Mouse (Mus musculus): ENCODE data around the gene Svs6. TPM values are rescaled to one million over a fixed set of nuclear protein-coding genes. Genes with fewer than 3 reads are reported as not detected.
"Not testable (repeated sequence)": the region's sequence is repeated elsewhere in the genome, so short reads cannot be mapped to it uniquely, and the experiment has no call there.

The Svs6 gene
- not detected in 2 replicates for polyA plus RNA-seq (2015; fragmentation: Nextera tagmentation; extraction: Ambion mirVana)

DNA sequence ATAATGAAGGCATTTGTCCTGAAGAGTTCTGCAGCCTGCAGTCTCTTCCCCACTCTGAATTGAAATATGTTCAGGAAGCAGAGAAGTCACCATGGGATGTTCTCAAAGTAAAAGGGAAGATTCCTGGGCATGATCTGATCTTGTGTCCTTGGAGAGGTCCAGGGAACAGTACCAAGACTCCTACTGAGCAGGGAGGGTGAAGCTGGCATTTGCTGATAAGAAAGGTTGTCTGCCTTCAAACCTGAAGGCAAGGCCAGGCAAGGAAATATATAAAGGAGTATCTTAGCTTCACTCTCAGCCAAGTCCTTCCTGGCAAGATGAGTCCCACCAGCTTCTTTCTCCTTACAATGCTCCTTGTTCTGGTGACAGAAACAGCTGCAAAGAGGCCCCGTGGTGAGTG is at the start of gene Svs6:
Gene Svs6, plus strand, starts transcription at position 301 of the 400 bp plus-strand sequence.
- H3K9ac ChIP-seq (replicated peaks); ATAC-seq (replicated peaks); H3K27me3 ChIP-seq; H3K4me2 ChIP-seq (replicated peaks); H3K27ac ChIP-seq (replicated peaks); H3K9me3 ChIP-seq; H3K36me3 ChIP-seq; H3K4me1 ChIP-seq; H3K4me3 ChIP-seq: not testable (repeated sequence)
- 85% methylated on average over 1 of the region's 1 CpGs for WGBS

GRCm38 (mm10) chr2:164278359-164278758 is 38.2 kb upstream of the Svs6 start, which contains the start of gene Svs4:
Gene Svs4 (minus strand): TSS chr2:164278459.
- no peak within 1 kb of the TSS for H3K4me3 ChIP-seq
- H3K9ac ChIP-seq (replicated peaks) = no peak within 1 kb of the TSS
- H3K27ac ChIP-seq (replicated peaks) = no peak within 1 kb of the TSS
- no peak for ATAC-seq (replicated peaks)
- H3K9me3 ChIP-seq = no peaks in the 10 kb centered on the region
- no peaks in the 10 kb centered on the region for H3K27me3 ChIP-seq
- no peak within 1 kb of the TSS for H3K4me2 ChIP-seq (replicated peaks)
- no peaks in the 10 kb centered on the region for H3K36me3 ChIP-seq
- 96% methylated on average over 4 of the region's 4 CpGs for WGBS
- H3K4me1 ChIP-seq = no peaks in the 10 kb centered on the region

DNA sequence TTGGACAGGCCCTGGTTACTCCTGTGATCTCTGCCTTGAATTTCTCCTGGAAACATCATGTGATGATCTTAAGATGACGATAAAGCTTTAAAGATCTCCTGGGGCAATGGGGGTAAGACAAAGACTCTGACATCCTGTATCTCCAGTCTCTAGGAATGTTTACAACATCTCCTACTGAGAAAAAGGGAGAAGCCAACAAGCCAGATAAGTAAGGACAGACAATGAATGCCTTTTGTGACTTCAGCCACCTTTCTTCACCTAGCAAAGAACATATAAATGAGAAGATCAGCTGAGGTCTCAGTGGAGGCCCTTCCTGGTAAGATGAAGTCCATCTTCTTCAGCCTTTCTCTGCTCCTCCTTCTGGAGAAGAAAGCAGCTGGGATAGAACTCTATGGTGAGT is 27.6 kb upstream of the Svs6 start, which contains the start of gene Svs3a:
Gene Svs3a, plus strand, starts transcription at position 301 of the 400 bp plus-strand sequence.
- ATAC-seq (replicated peaks); H3K4me2 ChIP-seq (replicated peaks); H3K36me3 ChIP-seq; H3K4me1 ChIP-seq; H3K9ac ChIP-seq (replicated peaks); H3K27ac ChIP-seq (replicated peaks); H3K4me3 ChIP-seq; H3K9me3 ChIP-seq; H3K27me3 ChIP-seq: not testable (repeated sequence)
- WGBS = 89% methylated on average over 1 of the region's 1 CpGs

DNA sequence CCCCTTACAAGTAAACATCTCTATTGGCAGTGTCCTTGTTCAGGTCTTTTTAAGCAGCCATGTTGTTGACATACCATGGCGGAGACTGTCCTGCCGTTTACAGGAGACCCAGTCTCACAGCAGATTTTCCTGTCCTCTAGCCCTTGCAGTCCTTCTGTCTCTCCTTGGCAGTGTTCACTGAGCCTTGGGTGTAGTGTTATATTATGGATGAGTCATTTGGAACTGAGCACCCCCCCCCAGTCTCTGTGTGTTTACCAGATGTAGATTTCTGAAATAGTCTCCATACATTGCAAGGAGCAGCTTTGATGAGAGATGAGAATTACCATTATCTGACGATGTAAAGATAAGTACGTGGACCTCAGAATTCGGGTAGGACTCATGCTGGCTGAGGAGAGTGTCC is 4.0 kb upstream of the Svs6 start:
- no peaks in the 10 kb centered on the region for H3K9me3 ChIP-seq
- 89% methylated on average over 5 of the region's 5 CpGs for WGBS
- H3K4me2 ChIP-seq (replicated peaks) = no peak overlapping the region
- no peak for ATAC-seq (replicated peaks)
- H3K36me3 ChIP-seq = no peaks in the 10 kb centered on the region
- no peaks in the 10 kb centered on the region for H3K4me1 ChIP-seq
- H3K27ac ChIP-seq (replicated peaks) = no peak overlapping the region
- no peak overlapping the region for H3K4me3 ChIP-seq
- no peak overlapping the region for H3K9ac ChIP-seq (replicated peaks)
- no peaks in the 10 kb centered on the region for H3K27me3 ChIP-seq

- not testable (repeated sequence) for H3K4me2 ChIP-seq (replicated peaks); H3K9me3 ChIP-seq; H3K4me1 ChIP-seq; H3K4me3 ChIP-seq; H3K9ac ChIP-seq (replicated peaks); H3K27me3 ChIP-seq; ATAC-seq (replicated peaks); H3K36me3 ChIP-seq; H3K27ac ChIP-seq (replicated peaks)
Observed at GRCm38 (mm10) chr2:164315460-164315859, 1.1 kb upstream of the Svs6 start.

- no peak for ATAC-seq (replicated peaks)
- Histone ChIP-seq H3K4me3 (no peak overlapping the region), H3K9ac (replicated peaks) (no peak overlapping the region), H3K27ac (replicated peaks) (no peak overlapping the region), H3K27me3 (no peaks in the 10 kb centered on the region), H3K4me2 (replicated peaks) (no peak overlapping the region), H3K9me3 (no peaks in the 10 kb centered on the region), H3K4me1 (no peaks in the 10 kb centered on the region), H3K36me3 (no peaks in the 10 kb centered on the region)
- WGBS = 92% methylated on average over 6 of the region's 6 CpGs
Observed at GRCm38 (mm10) chr2:164320983-164321382, 4.4 kb downstream of the Svs6 start.

DNA sequence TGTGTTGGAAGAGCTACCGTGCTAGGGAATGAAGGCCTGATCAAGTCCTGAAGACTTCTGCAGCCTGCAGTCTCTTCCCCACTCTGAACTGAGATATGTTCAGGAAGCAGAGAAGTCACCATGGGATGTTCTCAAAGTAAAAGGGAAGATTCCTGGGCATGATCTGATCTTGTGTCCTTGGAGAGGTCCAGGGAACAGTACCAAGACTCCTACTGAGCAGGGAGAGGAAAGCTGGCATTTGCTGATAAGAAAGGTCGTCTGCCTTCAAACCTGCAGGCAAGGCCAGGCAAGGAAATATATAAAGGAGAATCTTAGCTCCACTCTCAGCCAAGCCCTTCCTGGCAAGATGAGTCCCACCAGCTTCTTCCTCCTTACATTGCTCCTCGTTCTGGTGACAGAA is 15.9 kb downstream of the Svs6 start, which contains the start of gene Svs5:
Gene Svs5, plus strand, starts transcription at position 301 of the 400 bp plus-strand sequence.
- H3K36me3 ChIP-seq; H3K9me3 ChIP-seq; H3K27ac ChIP-seq (replicated peaks); ATAC-seq (replicated peaks); H3K4me3 ChIP-seq; H3K4me2 ChIP-seq (replicated peaks); H3K4me1 ChIP-seq; H3K27me3 ChIP-seq; H3K9ac ChIP-seq (replicated peaks): not testable (repeated sequence)
- 87% methylated on average over 3 of the region's 3 CpGs for WGBS

DNA sequence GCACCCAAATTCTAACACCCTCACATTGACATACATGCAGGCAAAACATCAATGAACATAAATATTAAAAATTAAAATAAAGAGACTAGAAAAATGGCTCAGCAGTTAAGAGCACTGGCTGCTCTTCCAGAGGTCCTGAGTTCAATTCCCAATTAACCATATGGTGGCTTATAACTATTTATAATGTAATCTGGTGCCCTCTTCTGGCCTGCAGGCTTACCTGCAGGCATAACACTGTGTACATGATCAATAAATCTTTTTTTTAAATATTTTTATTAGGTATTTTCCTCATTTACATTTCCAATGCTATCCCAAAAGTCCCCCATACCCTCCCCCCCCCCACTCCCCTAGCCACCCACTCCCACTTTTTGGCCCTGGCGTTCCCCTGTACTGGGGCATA is 27.2 kb downstream of the Svs6 start:
- not testable (repeated sequence) for H3K4me3 ChIP-seq; H3K4me1 ChIP-seq; ATAC-seq (replicated peaks); H3K9ac ChIP-seq (replicated peaks); H3K27ac ChIP-seq (replicated peaks); H3K4me2 ChIP-seq (replicated peaks); H3K27me3 ChIP-seq; H3K9me3 ChIP-seq; H3K36me3 ChIP-seq
- WGBS = 63% methylated on average over 1 of the region's 1 CpGs

GRCm38 (mm10) chr2:164347697-164348096 is 31.1 kb downstream of the Svs6 start:
- not testable (repeated sequence) for ATAC-seq (replicated peaks); H3K9ac ChIP-seq (replicated peaks); H3K4me2 ChIP-seq (replicated peaks); H3K27me3 ChIP-seq; H3K36me3 ChIP-seq; H3K4me3 ChIP-seq; H3K4me1 ChIP-seq; H3K9me3 ChIP-seq; H3K27ac ChIP-seq (replicated peaks)

- WGBS = 94% methylated on average over 3 of the region's 3 CpGs
- ATAC-seq (replicated peaks) = no peak
- no peaks in the 10 kb centered on the region for H3K4me1 ChIP-seq
- H3K4me2 ChIP-seq (replicated peaks) = no peak overlapping the region
- H3K9me3 ChIP-seq = no peaks in the 10 kb centered on the region
- no peaks in the 10 kb centered on the region for H3K36me3 ChIP-seq
- H3K27me3 ChIP-seq = no peaks in the 10 kb centered on the region
- H3K27ac ChIP-seq (replicated peaks) = no peak overlapping the region
- no peak overlapping the region for H3K4me3 ChIP-seq
- no peak overlapping the region for H3K9ac ChIP-seq (replicated peaks)
Observed at GRCm38 (mm10) chr2:164348980-164349379, 32.4 kb downstream of the Svs6 start.

- Histone ChIP-seq H3K27ac (replicated peaks) (no peak overlapping the region), H3K4me2 (replicated peaks) (no peak overlapping the region), H3K4me3 (no peak overlapping the region), H3K36me3 (no peaks in the 10 kb centered on the region), H3K9ac (replicated peaks) (no peak overlapping the region), H3K4me1 (no peaks in the 10 kb centered on the region), H3K9me3 (no peaks in the 10 kb centered on the region), H3K27me3 (no peaks in the 10 kb centered on the region)
- WGBS = 89% methylated on average over 3 of the region's 3 CpGs
- ATAC-seq (replicated peaks) = no peak
Observed at GRCm38 (mm10) chr2:164352697-164353096, 36.1 kb downstream of the Svs6 start.

DNA sequence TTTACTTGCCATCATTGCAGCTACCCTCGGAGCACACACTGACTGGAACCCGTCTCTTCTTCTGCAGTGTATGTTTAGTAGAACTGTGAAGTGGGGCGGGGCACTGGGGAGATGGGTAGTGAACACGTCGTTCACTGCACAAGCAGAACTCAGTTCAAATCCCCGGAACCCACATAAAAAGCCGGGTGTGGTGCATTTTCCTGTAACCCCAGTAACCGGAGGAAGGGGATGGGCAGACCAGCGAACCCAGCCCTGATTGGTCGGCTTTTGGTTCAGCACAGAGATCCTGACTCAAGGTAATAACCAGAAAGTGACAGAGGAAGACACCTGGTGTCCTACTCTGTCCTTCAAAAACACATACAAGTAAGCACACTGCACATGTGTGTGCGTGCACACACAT is 36.8 kb downstream of the Svs6 start:
- no peaks in the 10 kb centered on the region for H3K27me3 ChIP-seq
- H3K36me3 ChIP-seq = no peaks in the 10 kb centered on the region
- no peaks in the 10 kb centered on the region for H3K4me1 ChIP-seq
- no peak for ATAC-seq (replicated peaks)
- no peak overlapping the region for H3K9ac ChIP-seq (replicated peaks)
- H3K9me3 ChIP-seq = no peaks in the 10 kb centered on the region
- WGBS = 89% methylated on average over 11 of the region's 11 CpGs
- H3K4me2 ChIP-seq (replicated peaks) = no peak overlapping the region
- H3K4me3 ChIP-seq = no peak overlapping the region
- no peak overlapping the region for H3K27ac ChIP-seq (replicated peaks)

- Histone ChIP-seq H3K4me3 (no peak overlapping the region), H3K36me3 (no peaks in the 10 kb centered on the region), H3K9me3 (no peaks in the 10 kb centered on the region), H3K27me3 (no peaks in the 10 kb centered on the region), H3K4me1 (no peaks in the 10 kb centered on the region), H3K27ac (replicated peaks) (no peak overlapping the region), H3K4me2 (replicated peaks) (no peak overlapping the region), H3K9ac (replicated peaks) (no peak overlapping the region)
- 83% methylated on average over 11 of the region's 11 CpGs for WGBS
- ATAC-seq (replicated peaks) = no peak
Observed at GRCm38 (mm10) chr2:164356177-164356967, 39.8 kb downstream of the Svs6 start.

Data from forebrain, embryonic 15.5 days (tissue).